Mouse (Mus musculus) kidney, adult 10 weeks (tissue): Measurements from ENCODE around the gene Pdgfd. TPM values are rescaled to one million over a fixed set of nuclear protein-coding genes. Genes with fewer than 3 reads are reported as not detected.

Experiments used
- polyA plus RNA-seq: library from polyadenylated mRNA; stranded (reverse); fragments of 350-450 nt; fragmentation: Illumina TruSeq; extraction: RNeasy Lipid Tissue Mini Kit (QIAGEN cat#74804); gene quantifications from one replicate; pipeline ENCODE4 v1.2.3, GENCODE M21; 2014; ENCODE audit warnings: low read depth, low replicate concordance

The Pdgfd gene
- 36.7 TPM for polyA plus RNA-seq

GRCm38 (mm10) chr9:6168391-6169037 lies at the start of gene Pdgfd:
Pdgfd (plus strand) TSS chr9:6168584.

GRCm38 (mm10) chr9:6269796-6270280 lies 101.5 kb downstream of the Pdgfd start, which contains the start of gene Ddi1:
Ddi1 (minus strand) TSS chr9:6269846.

Other genes with a start within 250 kb of the Pdgfd start
- not detected for gene Ddi1, start 101.3 kb downstream of the Pdgfd start, polyA plus RNA-seq